In genomic region chr13:112770528-112771328, GRCm38 (mm10) we compare ENCODE assay signal across 8 mouse cellular contexts. TPM values are rescaled to one million over a fixed set of nuclear protein-coding genes. Genes with fewer than 3 reads are reported as not detected.
DNase-seq lines count a peak whose midpoint lies in the region; ATAC-seq and TF ChIP-seq lines count a peak whose summit lies in the region.

No protein-coding gene starts in this region.

- no peak overlapping the region for H3K4me3 ChIP-seq in embryonic facial prominence, embryonic 11.5 days (ENCODE audit: low read depth, low read length)
- no peak overlapping the region for H3K4me3 ChIP-seq in hindbrain, embryonic 16.5 days (ENCODE audit: low read length)
- H3K4me3 ChIP-seq in midbrain, embryonic 12.5 days, result no peak overlapping the region
- no peak overlapping the region for H3K4me3 ChIP-seq in cerebellum, adult 2 months (replicated peaks; ENCODE audit: insufficient read depth, low read depth, low read length)

- no peak for TF ChIP-seq POLR2A in cerebellum, adult 2 months (IDR thresholded peaks at IDR 0.05; ENCODE audit: borderline replicate concordance, insufficient read depth, low read length)

- no peak overlapping the region; the same call in 1 of the 2 replicates for H3K27ac ChIP-seq in embryonic facial prominence, embryonic 11.5 days (replicated peaks; ENCODE audit: low read depth, low read length)
- peak overlapping the region; percentile 9; the same call in 1 of the 2 replicates for H3K27ac ChIP-seq in hindbrain, embryonic 16.5 days (ENCODE audit: low read depth, low read length)
- no peak overlapping the region for H3K27ac ChIP-seq in midbrain, embryonic 12.5 days (replicated peaks)
- H3K27ac ChIP-seq in cerebellum, adult 2 months (ENCODE audit: insufficient read depth, low read length), result no peak overlapping the region

- H3K36me3 ChIP-seq in embryonic facial prominence, embryonic 11.5 days (replicated peaks; ENCODE audit: control insufficient read depth, insufficient read depth, low read depth, low read length), result no peaks in the 10 kb centered on the region
- H3K36me3 ChIP-seq in hindbrain, embryonic 16.5 days (ENCODE audit: control insufficient read depth, insufficient read depth, low read length), result no peaks in the 10 kb centered on the region
- no peaks in the 10 kb centered on the region for H3K36me3 ChIP-seq in midbrain, embryonic 12.5 days

- 39% methylated on average over 11 of the region's 11 CpGs for WGBS in embryonic facial prominence, embryonic 11.5 days
- WGBS in hindbrain, embryonic 16.5 days, result 26% methylated on average over 11 of the region's 11 CpGs
- WGBS in midbrain, embryonic 12.5 days, result 31% methylated on average over 11 of the region's 11 CpGs
- WGBS in cerebellum, adult 2 months, result 35% methylated on average over 11 of the region's 11 CpGs

- no peak for TF ChIP-seq CTCF in cerebellum, adult 2 months (IDR thresholded peaks at IDR 0.05; ENCODE audit: borderline replicate concordance, insufficient read depth, low read depth, low read length)

- H3K9me3 ChIP-seq in embryonic facial prominence, embryonic 11.5 days (replicated peaks; ENCODE audit: control insufficient read depth, low read length), result no peaks in the 10 kb centered on the region; the same call in 1 of the 2 replicates
- peaks cover 9% of the 10 kb centered on the region for H3K9me3 ChIP-seq in hindbrain, embryonic 16.5 days (ENCODE audit: control insufficient read depth, low read length)
- peaks cover 9% of the 10 kb centered on the region for H3K9me3 ChIP-seq in midbrain, embryonic 12.5 days

- peak; percentile 49 for DNase-seq in retina, postnatal 1 day
- no peak for DNase-seq in retina, embryonic 14.5 days (ENCODE audit: low spot score)
- DNase-seq in embryonic facial prominence, embryonic 11.5 days (ENCODE audit: low spot score), result peak; percentile 80
- DNase-seq in cerebellum, adult 2 months, result no peak
- no peak for DNase-seq in urinary bladder, postnatal 25 days (ENCODE audit: low spot score)

- no peak overlapping the region for H3K9ac ChIP-seq in embryonic facial prominence, embryonic 11.5 days (replicated peaks; ENCODE audit: low read length)
- H3K9ac ChIP-seq in hindbrain, embryonic 16.5 days (ENCODE audit: low read depth, low read length), result no peak overlapping the region
- H3K9ac ChIP-seq in midbrain, embryonic 12.5 days (replicated peaks), result no peak overlapping the region

- ATAC-seq in embryonic facial prominence, embryonic 11.5 days (replicated peaks; ENCODE audit: insufficient number of reproducible peaks, low FRiP score, low TSS enrichment, low read depth), result peak; percentile 75
- peak; percentile 76; the same call in 1 of the 2 replicates for ATAC-seq in hindbrain, embryonic 16.5 days
- peak; percentile 74 for ATAC-seq in midbrain, embryonic 12.5 days (ENCODE audit: low FRiP score, low read depth)
- ATAC-seq in granulocyte monocyte progenitor cell, adult 5-6 weeks (replicated peaks; ENCODE audit: poor library complexity, severe bottlenecking), result no peak

- H3K4me1 ChIP-seq in embryonic facial prominence, embryonic 11.5 days (ENCODE audit: control insufficient read depth, insufficient read depth, low read length), result no peaks in the 10 kb centered on the region
- H3K4me1 ChIP-seq in hindbrain, embryonic 16.5 days (ENCODE audit: control insufficient read depth, insufficient read depth, low read depth, low read length), result no peaks in the 10 kb centered on the region; the same call in none of the 2 replicates
- peaks cover 10% of the 10 kb centered on the region for H3K4me1 ChIP-seq in midbrain, embryonic 12.5 days
- H3K4me1 ChIP-seq in cerebellum, adult 2 months (ENCODE audit: control insufficient read depth, insufficient read depth, low read length), result no peaks in the 10 kb centered on the region

- H3K27me3 ChIP-seq in embryonic facial prominence, embryonic 11.5 days (ENCODE audit: control insufficient read depth, insufficient read depth, low read length), result no peaks in the 10 kb centered on the region
- H3K27me3 ChIP-seq in hindbrain, embryonic 16.5 days (replicated peaks; ENCODE audit: control insufficient read depth, insufficient read depth, low read length), result no peaks in the 10 kb centered on the region
- H3K27me3 ChIP-seq in midbrain, embryonic 12.5 days, result no peaks in the 10 kb centered on the region
- H3K27me3 ChIP-seq in cerebellum, adult 2 months (ENCODE audit: control insufficient read depth, insufficient read depth, low read length), result no peaks in the 10 kb centered on the region

- H3K4me2 ChIP-seq in embryonic facial prominence, embryonic 11.5 days (ENCODE audit: low read depth, low read length), result no peak overlapping the region
- no peak overlapping the region for H3K4me2 ChIP-seq in hindbrain, embryonic 16.5 days (ENCODE audit: low read length)
- no peak overlapping the region for H3K4me2 ChIP-seq in midbrain, embryonic 12.5 days (replicated peaks)

RNA-seq across cellular contexts. Expression of gene Plpp1, which starts 29.9 kb away (rescaled TPM):
- polyA plus RNA-seq in embryonic facial prominence, embryonic 11.5 days (2014; fragmentation: Nextera tagmentation; extraction: Ambion mirVana), result 25.0 and 26.9 TPM in 2 replicates
- polyA plus RNA-seq in hindbrain, embryonic 16.5 days (2015; fragmentation: Nextera tagmentation; extraction: Ambion mirVana), result 78.8 and 85.8 TPM in 2 replicates
- 22.3 and 24.7 TPM in 2 replicates for polyA plus RNA-seq in midbrain, embryonic 12.5 days (2016; fragmentation: Nextera tagmentation; extraction: Ambion mirVana)
- not detected in 2 replicates for total RNA-seq in granulocyte monocyte progenitor cell, adult 5-6 weeks (2014; fragmentation: Nextera tagmentation)
- not detected in 2 replicates for total RNA-seq in granulocyte monocyte progenitor cell, adult 5-6 weeks (2017)
- polyA plus RNA-seq in cerebellum, adult 2 months (2012; rRNA removed), result 31.4 and 35.2 TPM in 2 replicates

Comparison
In these comparisons a context has a peak if more than half of its experiments do, and no peak if none do; other contexts are left out.
1. DNase-seq: peak in retina, postnatal 1 day (single experiment) and embryonic facial prominence, embryonic 11.5 days (single experiment); none in retina, embryonic 14.5 days (single experiment), cerebellum, adult 2 months (0 of 2) and urinary bladder, postnatal 25 days (single experiment).